Mouse (Mus musculus) myocyte (in vitro differentiated cells): ENCODE data around the gene Ahnak.

Experiments used
- CEBPB ChIP-seq: IDR thresholded peaks from 2 replicates; pipeline ENCODE4 v1.6.1; 2011; ENCODE audit warnings: mild to moderate bottlenecking, moderate library complexity; ENCODE audit not compliant: poor library complexity, insufficient read depth, severe bottlenecking
- E2F4 ChIP-seq: IDR thresholded peaks from one replicate; pipeline ENCODE4 v1.6.1; 2011; ENCODE audit warnings: mild to moderate bottlenecking, control low read depth, moderate library complexity; ENCODE audit not compliant: insufficient read depth
- MAX ChIP-seq: IDR thresholded peaks from one replicate; pipeline ENCODE4 v1.6.1; 2011; ENCODE audit warnings: low read depth, mild to moderate bottlenecking, control low read depth
- MYOD1 ChIP-seq, 3 experiments: IDR thresholded peaks; one replicate each; pipeline ENCODE4 v1.6.1; 2011; ENCODE audit warnings: control low read depth in 2 of 3, low read depth in 2 of 3, mild to moderate bottlenecking in 2 of 3, moderate library complexity in 1 of 3; ENCODE audit not compliant: insufficient read length in 2 of 3, control insufficient read depth in 1 of 3
- MYOG ChIP-seq, 3 experiments: IDR thresholded peaks; one replicate each; pipeline ENCODE4 v1.6.1; 2011; ENCODE audit warnings: control low read depth in 2 of 3, low read depth in 2 of 3, mild to moderate bottlenecking in 2 of 3; ENCODE audit not compliant: insufficient read length in 2 of 3, control insufficient read depth in 1 of 3, insufficient read depth in 1 of 3
- POLR2A ChIP-seq: IDR thresholded peaks from one replicate; pipeline ENCODE4 v1.6.1; 2011; ENCODE audit warnings: low read depth, mild to moderate bottlenecking, control low read depth, moderate library complexity; ENCODE audit not compliant: insufficient read length
- POLR2AphosphoS2 ChIP-seq: IDR thresholded peaks from one replicate; pipeline ENCODE4 v1.6.1; 2011; ENCODE audit warnings: low read depth, control low read depth; ENCODE audit not compliant: insufficient read length
- REST ChIP-seq: IDR thresholded peaks from one replicate; pipeline ENCODE4 v1.6.1; 2011; ENCODE audit warnings: mild to moderate bottlenecking, control low read depth, moderate library complexity; ENCODE audit not compliant: insufficient read depth, insufficient read length
- SRF ChIP-seq: IDR thresholded peaks from one replicate; pipeline ENCODE4 v1.6.1; 2011; ENCODE audit warnings: low read depth; ENCODE audit not compliant: control insufficient read depth, insufficient read length
- TCF12 ChIP-seq: IDR thresholded peaks from one replicate; pipeline ENCODE4 v1.6.1; 2011; ENCODE audit warnings: mild to moderate bottlenecking, control low read depth; ENCODE audit not compliant: poor library complexity, insufficient read depth, severe bottlenecking
- TCF3 ChIP-seq: IDR thresholded peaks from one replicate; pipeline ENCODE4 v1.6.1; 2011; ENCODE audit warnings: low read depth, control low read depth; ENCODE audit not compliant: insufficient read length
- USF1 ChIP-seq: IDR thresholded peaks from one replicate; pipeline ENCODE4 v1.6.1; 2011; ENCODE audit warnings: low read depth, mild to moderate bottlenecking, control low read depth, moderate library complexity

DNA sequence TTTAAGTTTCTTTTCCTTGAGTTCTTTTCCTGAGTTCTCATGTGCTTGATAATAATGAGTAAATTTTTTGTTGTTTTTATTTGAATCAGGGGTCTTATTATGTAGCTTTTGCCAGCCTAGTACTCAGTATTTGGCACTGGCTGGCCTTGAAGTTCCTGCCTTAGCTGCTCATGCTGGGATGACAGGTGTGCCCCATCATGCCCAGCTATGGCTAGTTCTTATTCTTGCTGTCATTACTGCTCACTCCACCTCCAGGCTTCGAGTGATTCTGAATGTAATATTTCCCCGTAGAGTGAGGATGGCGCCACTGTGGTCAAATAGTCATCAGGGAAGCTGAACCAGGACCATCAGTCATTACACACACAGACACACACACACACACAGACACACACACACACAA lies 74.7 kb downstream of the Ahnak start:
- no peak for TF ChIP-seq REST
- TF ChIP-seq POLR2A, result no peak
- TF ChIP-seq TCF3, result no peak
- TF ChIP-seq CEBPB, result no peak
- no peak for TF ChIP-seq TCF12
- TF ChIP-seq POLR2AphosphoS2, result no peak
- TF ChIP-seq USF1, result no peak
- TF ChIP-seq E2F4, result no peak
- TF ChIP-seq MAX, result no peak
- TF ChIP-seq MYOD1 (IDR thresholded peaks at IDR 0.05; ENCODE audit: control insufficient read depth in 1 of 3, insufficient read length in 2 of 3, low read depth in 2 of 3), result peak in 1 of 3 experiments; percentile 47
- no peak for TF ChIP-seq MYOG (IDR thresholded peaks at IDR 0.05; ENCODE audit: control insufficient read depth in 1 of 3, insufficient read depth in 1 of 3, insufficient read length in 2 of 3, low read depth in 2 of 3)
- no peak for TF ChIP-seq SRF
